Mouse (Mus musculus): ENCODE results near the gene Mrps24.

- TF ChIP-seq POLR2A (IDR thresholded peaks at IDR 0.05; ENCODE audit: borderline replicate concordance, low read depth, low read length): no peak
- no peak for TF ChIP-seq CTCF (IDR thresholded peaks at IDR 0.05; ENCODE audit: low read depth, low read length)
Measured at GRCm38 (mm10) chr11:5702957-5703332, 12.5 kb downstream of the Mrps24 start.
